Mouse (Mus musculus): Measurements from ENCODE around the gene Nme7.

GRCm38 (mm10) chr1:164301949-164302348 is 2.0 kb upstream of the Nme7 start:
- no peak for TF ChIP-seq CTCF (IDR thresholded peaks at IDR 0.05)
- no peak for TF ChIP-seq EP300 (IDR thresholded peaks at IDR 0.05; ENCODE audit: insufficient read depth, low read depth, low read length)
